Mouse (Mus musculus): Measurements from ENCODE around the gene Stx11. TPM values are rescaled to one million over a fixed set of nuclear protein-coding genes. Genes with fewer than 3 reads are reported as not detected.

Gene Stx11
- 0.97 and 1.7 TPM in 2 replicates for polyA plus RNA-seq (2012; rRNA removed)

DNA sequence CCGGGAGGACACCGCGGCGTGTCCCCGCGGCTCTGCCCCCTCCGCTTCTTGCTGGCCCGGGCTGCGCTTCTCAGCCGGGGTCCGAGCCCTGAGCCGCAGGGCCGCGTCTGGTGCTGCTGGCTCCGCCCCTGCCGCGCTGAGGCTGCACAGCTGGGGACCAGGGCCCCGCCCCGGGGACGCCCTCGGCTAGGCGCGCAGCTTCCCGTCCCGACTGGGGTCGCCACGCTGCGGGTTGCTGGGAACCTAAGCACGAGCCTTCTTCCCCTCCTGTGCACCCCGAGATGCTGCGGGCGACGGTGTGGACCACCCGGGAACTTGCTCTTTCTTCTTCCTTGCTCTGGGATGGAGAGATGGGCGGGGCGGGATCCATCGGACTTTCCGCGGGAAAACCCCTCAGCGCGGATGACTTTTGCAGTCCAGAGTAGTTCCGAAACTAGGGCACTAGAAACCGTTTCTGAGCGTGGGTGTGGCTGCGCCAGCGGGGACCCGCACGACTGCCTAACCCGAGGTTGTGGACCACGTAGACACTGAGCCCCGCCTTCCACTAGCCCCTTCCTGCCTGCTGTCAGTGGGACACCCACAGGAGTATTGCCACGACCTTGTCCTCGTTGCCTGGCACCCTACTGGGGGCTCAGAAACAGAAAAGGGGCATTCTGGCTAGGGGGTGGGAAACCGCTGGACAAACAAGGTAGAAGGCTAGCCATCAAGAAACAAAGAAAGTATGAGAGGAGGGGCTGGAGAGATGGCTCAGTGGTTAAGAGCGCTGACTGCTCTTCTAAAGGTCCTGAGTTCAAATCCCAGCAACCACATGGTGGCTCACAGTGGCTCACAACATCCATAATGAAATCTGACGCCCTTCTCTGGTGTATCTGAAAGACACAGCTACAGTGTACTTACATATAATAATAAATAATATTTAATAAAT lies at the start of gene Stx11:
Gene Stx11 (minus strand): TSS at position 148 of the 925 bp plus-strand sequence.

GRCm38 (mm10) chr10:13005043-13005442 lies 40.9 kb upstream of the Stx11 start, which contains the start of gene Sf3b5:
TSS of gene Sf3b5 (plus strand) at chr10:13005343.

Other genes starting within 250 kb of the Stx11 start
- gene Utrn, start 94.9 kb downstream of the Stx11 start, polyA plus RNA-seq (2012; rRNA removed): 14.5 and 22.7 TPM in 2 replicates
- 35.0 and 36.6 TPM in 2 replicates for gene Sf3b5, start 41.0 kb upstream of the Stx11 start, polyA plus RNA-seq (2012; rRNA removed)
- gene Plagl1, start 96.2 kb upstream of the Stx11 start, polyA plus RNA-seq (2012; rRNA removed): 202 and 255 TPM in 2 replicates
- not detected in 2 replicates for gene Zc2hc1b, start 213.7 kb upstream of the Stx11 start, polyA plus RNA-seq (2012; rRNA removed)
- 48.2 and 71.3 TPM in 2 replicates for gene Ltv1, start 228.9 kb upstream of the Stx11 start, polyA plus RNA-seq (2012; rRNA removed)